Mouse (Mus musculus) monocyte, adult 5-6 weeks (primary cell): ENCODE measurements around the gene Cntn2. TPM values are rescaled to one million over a fixed set of nuclear protein-coding genes. Genes with fewer than 3 reads are reported as not detected.

ENCODE experiments used
- ATAC-seq: fragments of 153-309, 156-312 bp; replicated peaks from 2 replicates; pipeline ENCODE4 v1.8.0; 2017; ENCODE audit warnings: mild to moderate bottlenecking; ENCODE audit not compliant: low TSS enrichment, insufficient number of reproducible peaks, severe bottlenecking, poor library complexity, low FRiP score
- total RNA-seq: library from RNA; stranded (forward); fragments of 200-1000, 200-491, 200-594 nt; gene quantifications from 3 replicates; pipeline ENCODE4 v1.2.3, GENCODE M21; 2017

Gene Cntn2
- total RNA-seq, 1 experiment from 2014 or later = not detected

GRCm38 (mm10) chr1:132560907-132561700 is 18.0 kb upstream of the Cntn2 start:
- no peak for ATAC-seq

- no peak for ATAC-seq
Observed at GRCm38 (mm10) chr1:132559045-132559444, 16.0 kb upstream of the Cntn2 start.

- ATAC-seq = no peak
Observed at GRCm38 (mm10) chr1:132557901-132558631, 15.0 kb upstream of the Cntn2 start.

- ATAC-seq = no peak
Observed at GRCm38 (mm10) chr1:132543789-132544188, 733 bp upstream of the Cntn2 start.

- ATAC-seq = no peak
Observed at GRCm38 (mm10) chr1:132541824-132542599, 1.0 kb downstream of the Cntn2 start.

- no peak for ATAC-seq
Observed at GRCm38 (mm10) chr1:132541171-132541823, 1.8 kb downstream of the Cntn2 start.

- no peak for ATAC-seq
Observed at GRCm38 (mm10) chr1:132540701-132541100, 2.4 kb downstream of the Cntn2 start.

- ATAC-seq = no peak
Observed at GRCm38 (mm10) chr1:132537736-132538135, 5.3 kb downstream of the Cntn2 start.

GRCm38 (mm10) chr1:132536416-132536815 is 6.6 kb downstream of the Cntn2 start:
- ATAC-seq = no peak

GRCm38 (mm10) chr1:132535541-132535940 is 7.5 kb downstream of the Cntn2 start:
- no peak for ATAC-seq

GRCm38 (mm10) chr1:132533840-132534239 is 9.2 kb downstream of the Cntn2 start:
- no peak for ATAC-seq

- ATAC-seq = no peak
Observed at GRCm38 (mm10) chr1:132532521-132532920, 10.5 kb downstream of the Cntn2 start.

GRCm38 (mm10) chr1:132530631-132531191 is 12.3 kb downstream of the Cntn2 start:
- ATAC-seq = no peak

- no peak for ATAC-seq
Observed at GRCm38 (mm10) chr1:132528647-132529334, 14.3 kb downstream of the Cntn2 start.

- no peak for ATAC-seq
Observed at GRCm38 (mm10) chr1:132528071-132528470, 15.0 kb downstream of the Cntn2 start.

- 0 out of 2 replicates have a peak, but pooled peaks have one; percentile 29 for ATAC-seq
Observed at GRCm38 (mm10) chr1:132525832-132526231, 17.2 kb downstream of the Cntn2 start.

GRCm38 (mm10) chr1:132523920-132524319 is 19.1 kb downstream of the Cntn2 start:
- no peak for ATAC-seq

- no peak for ATAC-seq
Observed at GRCm38 (mm10) chr1:132523048-132523447, 20.0 kb downstream of the Cntn2 start.
